Mouse (Mus musculus) ES-Bruce4 (cell line): Measurements from ENCODE around the gene Enpp6. TPM values are rescaled to one million over a fixed set of nuclear protein-coding genes. Genes with fewer than 3 reads are reported as not detected.

ENCODE experiments used
- H3K27ac ChIP-seq: 2 replicates; pipeline ENCODE4 v1.5.1; 2012; ENCODE audit warnings: low read length, inconsistent platforms; ENCODE audit not compliant: insufficient read depth
- H3K27me3 ChIP-seq: 2 replicates; pipeline ENCODE4 v1.6.1; 2012; ENCODE audit warnings: mild to moderate bottlenecking, low read length, inconsistent platforms; ENCODE audit not compliant: control insufficient read depth, poor library complexity, insufficient read depth, severe bottlenecking
- H3K36me3 ChIP-seq: 2 replicates; pipeline ENCODE4 v1.6.1; 2012; ENCODE audit warnings: inconsistent platforms, mild to moderate bottlenecking, low read length, moderate library complexity; ENCODE audit not compliant: control insufficient read depth, poor library complexity, insufficient read depth, severe bottlenecking
- H3K4me1 ChIP-seq: one replicate; pipeline ENCODE4 v1.8.1; 2011; ENCODE audit warnings: low read length; ENCODE audit not compliant: control insufficient read depth, insufficient read depth
- H3K4me3 ChIP-seq: 2 replicates; pipeline ENCODE4 v1.5.1; 2011; ENCODE audit warnings: low read depth, mild to moderate bottlenecking, low read length
- H3K9ac ChIP-seq: 2 replicates; pipeline ENCODE4 v1.6.1; 2012; ENCODE audit warnings: low read depth, mild to moderate bottlenecking, inconsistent platforms; ENCODE audit not compliant: poor library complexity, severe bottlenecking
- H3K9me3 ChIP-seq: replicated peaks from 2 replicates; pipeline ENCODE4 v1.6.1; 2012; ENCODE audit warnings: mild to moderate bottlenecking, low read length, inconsistent platforms; ENCODE audit not compliant: control insufficient read depth, poor library complexity, insufficient read depth, severe bottlenecking
- CTCF ChIP-seq: IDR thresholded peaks from one replicate; pipeline ENCODE4 v1.8.1; 2011; ENCODE audit warnings: low read depth, low read length
- EP300 ChIP-seq: IDR thresholded peaks from 2 replicates; pipeline ENCODE4 v1.6.1; 2011; ENCODE audit warnings: low read depth, low read length; ENCODE audit not compliant: insufficient read depth
- POLR2A ChIP-seq: IDR thresholded peaks from one replicate; pipeline ENCODE4 v1.8.1; 2011; ENCODE audit warnings: low read length; ENCODE audit not compliant: insufficient read depth
- polyA plus RNA-seq: library from polyadenylated mRNA; stranded (reverse); fragments of >200 nt; gene quantifications from 2 replicates; pipeline ENCODE4 v1.2.4, GENCODE M21; 2011; ENCODE audit warnings: low read depth; ENCODE audit not compliant: missing spikeins, insufficient read depth, insufficient read length

Gene Enpp6
- polyA plus RNA-seq, 1 experiment, result not detected

DNA sequence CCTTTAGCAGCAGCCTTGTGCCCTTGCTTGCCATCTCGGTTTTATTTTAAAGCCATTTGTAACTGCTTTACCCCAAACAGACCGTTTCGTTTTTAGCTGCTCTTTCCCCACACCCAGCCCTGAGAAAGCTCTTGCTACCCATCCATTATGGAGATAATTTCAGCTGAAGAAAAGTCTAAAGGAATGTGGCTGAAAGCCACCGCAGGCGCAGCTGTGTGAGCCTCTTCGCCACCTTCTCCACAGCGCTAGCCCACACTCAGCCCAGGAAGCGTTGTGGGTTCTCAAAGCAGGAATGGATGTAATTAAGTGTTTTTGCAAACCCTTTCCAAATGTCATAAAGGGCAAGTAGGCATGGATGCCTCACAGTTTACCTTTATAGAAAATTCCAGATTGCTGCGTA is 20.1 kb downstream of the Enpp6 start:
- Histone ChIP-seq H3K27ac (no peak overlapping the region), H3K36me3 (no peaks in the 10 kb centered on the region), H3K4me3 (no peak overlapping the region), H3K4me1 (no peaks in the 10 kb centered on the region), H3K9ac (no peak overlapping the region), H3K27me3 (no peaks in the 10 kb centered on the region), H3K9me3 (no peaks in the 10 kb centered on the region)
- TF ChIP-seq EP300 (no peak), POLR2A (no peak), CTCF (no peak)

DNA sequence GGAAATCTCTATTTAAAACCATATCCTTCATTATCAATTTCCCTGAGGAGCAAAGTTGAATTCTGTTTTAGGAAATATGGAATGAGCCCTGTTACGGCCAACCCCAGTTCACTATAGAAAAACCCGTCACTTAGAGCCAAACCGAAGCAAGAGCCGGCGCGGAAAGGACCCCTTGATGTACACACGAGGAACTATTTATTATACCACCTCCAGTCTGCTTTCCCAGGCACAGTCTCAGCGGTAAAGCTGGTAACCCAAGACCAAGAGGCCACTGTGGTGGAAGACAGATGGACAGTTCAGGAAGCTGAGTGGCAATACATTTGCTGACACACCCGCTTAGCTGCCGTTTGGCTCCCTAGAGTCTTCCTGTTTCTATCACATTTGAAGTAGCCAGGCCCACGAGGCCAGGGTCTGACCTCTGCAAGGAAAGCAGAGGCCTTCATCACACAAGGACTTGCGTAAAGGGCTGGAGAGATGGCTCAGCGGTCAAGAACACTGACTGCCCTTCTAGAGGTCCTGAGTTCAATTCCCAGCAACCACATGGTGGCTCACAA is 21.6 kb downstream of the Enpp6 start:
- H3K9me3 ChIP-seq, result no peaks in the 10 kb centered on the region
- no peak overlapping the region for H3K27ac ChIP-seq
- no peaks in the 10 kb centered on the region for H3K36me3 ChIP-seq
- H3K9ac ChIP-seq, result no peak overlapping the region
- no peak for TF ChIP-seq POLR2A
- TF ChIP-seq CTCF, result no peak
- TF ChIP-seq EP300, result no peak
- no peak overlapping the region for H3K4me3 ChIP-seq
- no peaks in the 10 kb centered on the region for H3K27me3 ChIP-seq
- no peaks in the 10 kb centered on the region for H3K4me1 ChIP-seq

DNA sequence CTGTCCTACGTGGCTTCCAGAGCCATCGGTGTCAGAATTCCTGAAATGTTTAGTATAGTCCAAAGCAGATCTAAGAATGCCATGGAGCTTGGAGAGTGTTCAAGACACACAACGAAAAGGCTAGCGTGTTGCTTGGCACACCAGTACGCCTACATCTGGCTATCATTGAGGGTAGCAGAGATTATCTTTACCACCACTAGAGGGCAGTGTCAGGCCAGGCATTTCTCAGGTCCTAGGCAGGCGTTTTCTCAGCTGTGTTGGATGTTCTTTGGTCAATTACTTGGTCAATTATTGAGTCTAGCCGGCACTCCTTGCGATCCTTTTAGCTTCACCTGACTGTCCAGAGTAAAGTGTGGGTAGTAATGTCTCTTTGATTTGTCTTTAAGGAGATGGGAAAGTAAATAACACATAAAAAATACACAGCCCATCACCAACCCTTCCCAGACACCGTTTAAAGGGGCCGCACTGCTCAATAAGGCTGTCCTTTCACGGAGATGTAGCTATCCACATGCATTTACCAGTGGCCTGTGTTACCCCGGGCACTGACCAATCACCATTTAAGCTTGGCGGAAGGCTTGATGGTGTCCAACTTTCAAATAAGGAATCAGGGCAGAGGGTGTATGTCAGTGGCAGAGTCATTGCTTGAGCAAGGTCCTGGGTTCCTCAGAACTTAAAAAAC is 29.7 kb downstream of the Enpp6 start:
- no peak overlapping the region for H3K4me3 ChIP-seq
- no peaks in the 10 kb centered on the region for H3K27me3 ChIP-seq
- TF ChIP-seq EP300, result no peak
- peak; percentile 78 for TF ChIP-seq CTCF
- TF ChIP-seq POLR2A, result no peak
- no peak overlapping the region for H3K9ac ChIP-seq
- H3K9me3 ChIP-seq, result no peaks in the 10 kb centered on the region
- H3K4me1 ChIP-seq, result no peaks in the 10 kb centered on the region
- no peaks in the 10 kb centered on the region for H3K36me3 ChIP-seq
- no peak overlapping the region for H3K27ac ChIP-seq

DNA sequence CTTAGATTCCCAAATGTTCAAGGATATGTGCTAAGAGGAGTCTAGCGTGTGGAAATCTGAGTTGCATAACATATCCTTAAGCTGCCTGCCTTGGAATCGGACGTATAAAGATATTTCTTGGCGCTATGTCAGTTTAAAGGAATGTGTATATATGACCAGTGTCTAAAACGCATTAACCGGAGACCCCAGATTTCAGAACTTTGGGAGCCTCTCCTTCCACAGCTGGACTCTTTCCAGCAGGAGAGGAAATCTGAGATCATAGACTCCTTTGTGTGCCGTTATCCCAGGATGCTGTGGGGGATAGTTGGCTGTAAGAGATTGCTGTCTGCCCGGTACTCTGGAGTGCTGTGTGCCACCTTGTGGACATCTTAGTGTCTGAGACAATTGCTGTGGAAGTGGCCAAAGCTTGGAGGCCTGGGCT is 34.5 kb downstream of the Enpp6 start:
- H3K27me3 ChIP-seq, result no peaks in the 10 kb centered on the region
- no peaks in the 10 kb centered on the region for H3K9me3 ChIP-seq
- no peak overlapping the region for H3K4me3 ChIP-seq
- TF ChIP-seq CTCF (no peak), POLR2A (no peak), EP300 (no peak)
- H3K27ac ChIP-seq, result no peak overlapping the region
- H3K36me3 ChIP-seq, result no peaks in the 10 kb centered on the region
- H3K9ac ChIP-seq, result no peak overlapping the region
- no peaks in the 10 kb centered on the region for H3K4me1 ChIP-seq

DNA sequence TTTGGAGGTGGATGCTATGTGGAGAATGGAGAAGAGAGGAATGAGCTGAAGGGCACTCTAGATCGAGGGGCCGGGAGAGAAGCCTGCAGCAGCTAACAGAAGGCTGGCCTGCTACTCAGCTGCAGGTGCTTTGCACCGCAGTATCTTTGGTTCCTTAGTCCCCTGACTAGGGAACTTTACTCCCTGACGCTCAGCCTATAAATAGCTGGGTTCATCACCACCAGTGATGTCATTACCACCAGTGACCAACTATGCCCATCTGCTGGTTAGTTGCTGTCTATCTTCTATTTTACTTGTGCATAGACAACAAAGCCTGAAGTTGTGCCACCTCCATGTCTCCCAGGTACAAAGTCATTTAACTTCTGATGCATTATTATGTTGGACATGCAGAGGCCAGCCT is 37.9 kb downstream of the Enpp6 start:
- no peak overlapping the region for H3K27ac ChIP-seq
- H3K27me3 ChIP-seq, result no peaks in the 10 kb centered on the region
- H3K4me1 ChIP-seq, result no peaks in the 10 kb centered on the region
- H3K4me3 ChIP-seq, result no peak overlapping the region
- TF ChIP-seq POLR2A (no peak), CTCF (no peak), EP300 (no peak)
- H3K36me3 ChIP-seq, result no peaks in the 10 kb centered on the region
- no peaks in the 10 kb centered on the region for H3K9me3 ChIP-seq
- H3K9ac ChIP-seq, result no peak overlapping the region

DNA sequence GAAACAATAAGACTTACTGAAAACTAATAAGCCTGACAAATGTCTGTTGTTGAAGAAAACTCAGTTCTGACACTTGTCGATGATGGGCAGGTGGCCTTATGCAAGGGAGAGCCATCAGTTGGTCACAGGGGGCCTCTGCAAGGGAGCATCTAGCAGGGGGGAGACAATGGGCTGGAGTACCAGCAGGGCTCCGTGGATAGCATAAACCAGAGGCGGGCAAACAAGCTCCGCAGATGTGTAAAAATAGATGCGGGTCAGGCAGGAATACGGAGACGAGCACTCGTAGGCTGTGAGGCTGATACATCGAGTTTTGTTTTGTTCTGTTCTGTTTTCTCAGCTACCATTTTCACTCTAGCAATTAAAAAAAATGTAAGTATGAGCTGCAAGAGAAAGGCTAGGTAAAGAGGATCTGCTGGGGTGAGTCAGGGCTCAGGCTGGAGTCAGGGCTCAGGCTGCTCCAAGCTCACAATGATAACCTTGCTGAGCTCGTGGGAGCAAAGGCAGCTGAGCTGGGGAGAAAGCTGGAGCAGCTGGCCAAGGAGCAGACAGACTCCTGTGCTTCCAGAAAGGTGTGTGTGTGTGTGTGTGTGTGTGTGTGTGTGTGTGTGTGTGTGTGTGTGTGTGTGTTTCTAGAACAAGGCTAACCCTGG is 40.3 kb downstream of the Enpp6 start:
- TF ChIP-seq CTCF, result no peak
- no peak for TF ChIP-seq POLR2A
- TF ChIP-seq EP300, result no peak
- Histone ChIP-seq H3K36me3 (no peaks in the 10 kb centered on the region), H3K9me3 (no peaks in the 10 kb centered on the region), H3K4me1 (no peaks in the 10 kb centered on the region), H3K27me3 (no peaks in the 10 kb centered on the region), H3K4me3 (no peak overlapping the region), H3K9ac (no peak overlapping the region), H3K27ac (no peak overlapping the region)
